Mouse (Mus musculus) heart, postnatal 25 days (tissue): ENCODE data around the gene Dcxr. TPM values are rescaled to one million over a fixed set of nuclear protein-coding genes. Genes with fewer than 3 reads are reported as not detected.
"Not testable (repeated sequence)": the region's sequence is repeated elsewhere in the genome, so short reads cannot be mapped to it uniquely, and the experiment has no call there.

Experiments used
- DNase-seq: peaks from one replicate; pipeline ENCODE4 v3.0.0; 2022; ENCODE audit warnings: low spot score
- intact Hi-C: fragments of 180-260 bp; cut with DNase I; formaldehyde crosslinking; loops from one replicate; pipeline ENCODE4 v1.15.1; 2025
- total RNA-seq, 2 experiments: library from RNA; stranded (reverse); gene quantifications; 2 replicates each; pipeline ENCODE4 v1.2.3; 2021

The Dcxr gene
- total RNA-seq, 2 experiments from 2014 or later = 6.8 to 7.5 TPM

- intact Hi-C loops = no loop called here
- no peak for DNase-seq
Measured at GRCm38 (mm10) chr11:120683536-120683935, 43.5 kb downstream of the Dcxr start.

DNA sequence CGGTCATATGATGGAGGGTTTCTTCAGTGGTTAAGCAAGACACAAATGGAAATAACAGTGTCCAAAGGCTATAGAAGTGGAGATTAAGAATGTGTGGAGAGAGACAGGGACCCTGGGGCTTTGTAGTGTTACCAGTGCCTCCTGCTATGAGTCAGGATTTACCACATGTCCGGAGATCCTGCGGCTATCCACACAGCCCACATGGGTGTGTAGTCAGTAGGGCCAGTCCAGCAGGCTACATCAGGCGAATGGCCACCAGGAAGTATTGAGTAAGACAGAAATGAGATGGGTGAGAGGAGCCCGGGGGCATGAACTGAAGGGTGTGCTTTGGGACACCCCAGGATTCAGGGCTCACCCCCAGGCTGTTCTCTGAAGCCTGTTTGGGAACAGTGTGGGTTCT lies 44.4 kb downstream of the Dcxr start:
- DNase-seq = no peak
- intact Hi-C loops = no loop called here

GRCm38 (mm10) chr11:120679909-120680308 lies 47.2 kb downstream of the Dcxr start:
- DNase-seq = no peak
- intact Hi-C loops = no loop called here

- intact Hi-C loops = no loop called here
- DNase-seq = no peak
Measured at GRCm38 (mm10) chr11:120676951-120677350, 50.1 kb downstream of the Dcxr start.

DNA sequence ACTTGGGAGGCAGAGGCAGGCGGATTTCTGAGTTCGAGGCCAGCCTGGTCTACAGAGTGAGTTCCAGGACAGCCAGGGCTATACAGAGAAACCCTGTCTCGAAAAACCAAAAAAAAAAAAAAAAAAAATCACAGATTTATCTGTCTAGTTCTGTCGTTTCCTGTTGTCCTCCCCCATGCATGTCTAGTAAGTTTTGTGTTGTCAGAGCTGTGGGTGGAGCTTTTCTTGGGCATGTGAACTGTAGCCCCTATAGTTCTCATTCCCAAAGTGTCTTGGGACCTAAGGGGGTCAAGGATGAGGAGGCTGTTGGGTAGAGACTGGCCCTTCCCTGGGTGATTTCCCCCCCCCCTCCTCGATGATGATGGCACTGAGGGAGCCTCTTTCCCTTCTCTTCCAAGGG lies 51.2 kb downstream of the Dcxr start:
- DNase-seq, intact Hi-C loops: not testable (repeated sequence)

Other genes starting within 250 kb of the Dcxr start
- gene Mrpl12, start 242.7 kb downstream of the Dcxr start, total RNA-seq = 100 to 1,000 TPM; 253 to 263 TPM
- gene Slc25a10, start 235.4 kb downstream of the Dcxr start, total RNA-seq = 10 to 100 TPM; 13.1 to 14.8 TPM
- 1 to 10 TPM; 1.3 to 1.5 TPM for gene Gcgr, start 196.6 kb downstream of the Dcxr start, total RNA-seq
- 10 to 100 TPM; 44.1 to 46.9 TPM for gene Mcrip1, start 177.6 kb downstream of the Dcxr start, total RNA-seq
- gene Ppp1r27, start 176.1 kb downstream of the Dcxr start, total RNA-seq = not detected
- gene P4hb, start 154.0 kb downstream of the Dcxr start, total RNA-seq = 100 to 1,000 TPM; 228 to 255 TPM
- 100 to 1,000 TPM; 142 to 158 TPM for gene Arhgdia, start 145.7 kb downstream of the Dcxr start, total RNA-seq
- 10 to 100 TPM; 49.3 to 52.6 TPM for gene Alyref, start 128.9 kb downstream of the Dcxr start, total RNA-seq
- 10 to 100 TPM; 82.6 to 90.3 TPM for gene Anapc11, start 128.9 kb downstream of the Dcxr start, total RNA-seq
- gene Npb, start 118.8 kb downstream of the Dcxr start, total RNA-seq = not detected
- 10 to 100 TPM; 54.2 to 59.3 TPM for gene Pcyt2, start 109.3 kb downstream of the Dcxr start, total RNA-seq
- 1 to 10 TPM; 7.7 to 8.3 TPM for gene Sirt7, start 102.0 kb downstream of the Dcxr start, total RNA-seq
- gene Mafg, start 93.7 kb downstream of the Dcxr start, total RNA-seq = 10 to 100 TPM; 38.7 to 42.1 TPM
- gene Pycr1, start 83.5 kb downstream of the Dcxr start, total RNA-seq = 1 to 10 TPM; 1.6 to 2.3 TPM
- 10 to 100 TPM; 78.3 to 78.8 TPM for gene Myadml2, start 79.1 kb downstream of the Dcxr start, total RNA-seq
- gene Notum, start 66.1 kb downstream of the Dcxr start, total RNA-seq = under 1 TPM in 1 of 2 experiments, not detected in 1; 0.20 TPM
- 10 to 100 TPM; 33.0 to 33.9 TPM for gene Aspscr1, start 54.3 kb downstream of the Dcxr start, total RNA-seq
- gene Cenpx, start 13.5 kb downstream of the Dcxr start, total RNA-seq = 10 to 100 TPM; 31.2 to 35.7 TPM
- 1 to 10 TPM; 5.6 to 6.2 TPM for gene Lrrc45, start 13.4 kb downstream of the Dcxr start, total RNA-seq
- gene Rac3, start 5.8 kb downstream of the Dcxr start, total RNA-seq = 1 to 10 TPM; 1.2 to 1.8 TPM
- 10 to 100 TPM; 16.7 to 22.1 TPM for gene Cbr2, start 4.8 kb upstream of the Dcxr start, total RNA-seq
- 10 to 100 TPM; 21.2 to 40.2 TPM for gene Hmga1b, start 35.5 kb upstream of the Dcxr start, total RNA-seq
- gene Rfng, start 56.9 kb upstream of the Dcxr start, total RNA-seq = 10 to 100 TPM; 12.3 to 13.9 TPM
- 10 to 100 TPM; 52.2 to 57.0 TPM for gene Gps1, start 57.0 kb upstream of the Dcxr start, total RNA-seq
- 10 to 100 TPM; 26.8 to 27.8 TPM for gene Dus1l, start 69.1 kb upstream of the Dcxr start, total RNA-seq
- gene Fasn, start 97.3 kb upstream of the Dcxr start, total RNA-seq = 10 to 100 TPM; 29.8 to 52.8 TPM
- 1 to 10 TPM; 1.2 to 1.3 TPM for gene Ccdc57, start 205.6 kb upstream of the Dcxr start, total RNA-seq
- gene Slc16a3, start 221.2 kb upstream of the Dcxr start, total RNA-seq = 1 to 10 TPM in 1 of 2 experiments, under 1 TPM in 1; 0.87 to 2.1 TPM